Mouse (Mus musculus): ENCODE data around the gene Pard6b.

Pard6b gene

DNA sequence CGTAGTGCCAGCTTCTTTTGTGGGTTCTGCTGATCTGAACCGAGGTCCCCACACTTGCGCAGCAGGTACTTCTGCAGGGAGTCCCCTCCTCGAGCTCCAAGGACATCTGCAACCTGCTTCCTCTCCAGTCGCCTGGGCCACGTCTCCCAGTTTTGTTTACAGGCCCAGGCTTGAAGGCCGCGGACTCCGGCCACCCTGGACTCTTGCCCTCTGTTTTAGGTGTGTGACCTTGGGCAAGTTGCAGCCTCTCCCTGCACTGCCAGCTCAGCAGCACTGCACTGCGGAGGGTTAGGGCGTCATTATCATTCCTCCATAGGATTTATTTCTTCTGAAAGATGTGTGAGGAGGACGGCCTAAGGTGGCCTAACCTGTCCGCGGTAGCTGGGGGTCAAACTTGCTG lies 47.0 kb downstream of the Pard6b start:
- CTCF ChIA-PET, result no interaction called here

DNA sequence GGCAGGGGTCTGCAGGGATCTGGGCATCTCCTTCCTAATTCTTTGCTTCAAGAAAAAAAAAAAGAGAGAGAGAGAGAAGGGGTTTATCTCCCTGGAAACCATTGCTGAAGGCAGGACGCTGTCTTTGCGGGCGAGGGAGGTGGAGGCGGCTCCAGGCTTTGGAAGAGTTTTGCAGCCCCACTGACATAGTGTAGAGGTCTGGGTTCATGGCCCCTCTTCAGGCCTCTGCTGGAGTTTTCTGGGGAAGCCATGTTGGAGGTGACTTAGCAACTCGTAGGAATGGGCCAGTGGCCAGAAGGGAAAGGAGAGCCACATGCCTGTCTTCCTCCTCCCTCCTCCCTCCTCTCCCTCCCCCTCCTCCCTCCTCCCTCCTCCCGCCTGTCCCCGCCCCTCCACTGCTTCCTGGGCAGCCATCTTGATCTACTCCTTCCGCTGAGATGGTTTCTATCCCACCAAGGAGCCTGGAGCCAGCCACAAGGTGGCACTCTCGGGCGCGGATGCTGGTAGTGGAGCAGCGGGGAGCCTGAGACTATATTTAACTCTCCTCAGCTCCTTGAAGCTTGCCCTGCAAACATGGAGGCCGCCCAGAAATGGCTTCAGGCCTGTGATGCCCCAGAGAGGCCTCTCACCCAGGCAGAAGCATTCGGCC lies 47.5 kb downstream of the Pard6b start:
- CTCF ChIA-PET, result no interaction called here

DNA sequence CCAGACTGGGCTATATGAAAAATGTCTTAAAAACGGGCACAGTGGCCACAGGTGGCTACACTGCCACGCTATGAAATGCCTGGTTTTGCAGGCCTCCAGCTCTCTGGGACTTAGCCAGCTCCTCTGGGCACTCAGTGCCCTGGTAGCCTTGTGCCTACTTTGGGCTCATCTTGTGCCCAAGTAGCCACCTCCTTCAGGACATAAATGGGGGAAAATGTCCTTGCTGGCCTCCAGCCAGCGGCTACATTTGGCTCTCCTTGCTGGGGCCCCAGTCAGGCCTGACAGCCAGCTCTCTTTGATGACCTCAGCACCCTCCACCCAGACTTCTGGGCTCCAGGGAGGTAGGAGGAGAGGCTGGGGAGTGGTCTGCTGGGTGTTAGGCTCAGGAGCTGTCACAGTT lies 49.2 kb downstream of the Pard6b start:
- CTCF ChIA-PET, result no interaction called here

DNA sequence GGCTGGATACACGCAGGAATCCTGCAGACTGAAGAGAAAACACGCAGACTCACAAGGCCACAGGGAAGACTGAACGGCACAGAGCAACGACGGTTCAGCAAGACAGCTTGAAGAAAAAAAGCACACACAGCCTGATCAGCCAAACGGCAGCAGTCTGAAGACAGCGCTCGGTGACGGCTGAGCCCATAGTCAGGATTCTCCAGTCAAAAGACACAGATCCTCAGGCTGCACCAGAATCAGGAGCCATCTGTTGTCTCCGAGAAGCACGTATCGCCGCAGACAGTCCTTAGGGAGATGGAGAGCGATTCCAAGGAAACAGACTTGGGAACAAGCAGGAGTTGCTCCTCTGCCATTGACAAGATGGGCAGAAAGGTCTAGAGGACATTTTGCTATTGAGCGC lies 56.4 kb downstream of the Pard6b start:
- CTCF ChIA-PET, result no interaction called here

DNA sequence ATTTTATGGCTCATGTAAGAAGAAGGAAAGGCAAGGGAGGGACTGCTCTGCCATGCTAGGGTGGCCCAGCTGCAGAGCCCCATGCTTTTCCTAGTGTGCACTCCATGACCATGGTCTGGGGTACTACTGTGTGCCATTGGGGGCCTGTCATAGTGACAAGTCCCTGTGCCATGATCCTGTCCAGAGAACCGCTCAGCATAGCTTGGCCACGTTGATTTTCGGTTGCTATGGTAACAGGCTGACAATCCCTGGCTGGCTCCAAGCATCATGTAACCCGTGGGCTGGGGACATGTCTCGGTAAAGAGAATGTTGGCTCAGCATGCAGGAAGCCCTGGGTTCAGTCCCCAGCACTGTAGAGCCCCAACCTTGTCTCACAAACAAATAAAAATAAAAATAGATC lies 63.0 kb downstream of the Pard6b start:
- CTCF ChIA-PET, result no interaction called here

DNA sequence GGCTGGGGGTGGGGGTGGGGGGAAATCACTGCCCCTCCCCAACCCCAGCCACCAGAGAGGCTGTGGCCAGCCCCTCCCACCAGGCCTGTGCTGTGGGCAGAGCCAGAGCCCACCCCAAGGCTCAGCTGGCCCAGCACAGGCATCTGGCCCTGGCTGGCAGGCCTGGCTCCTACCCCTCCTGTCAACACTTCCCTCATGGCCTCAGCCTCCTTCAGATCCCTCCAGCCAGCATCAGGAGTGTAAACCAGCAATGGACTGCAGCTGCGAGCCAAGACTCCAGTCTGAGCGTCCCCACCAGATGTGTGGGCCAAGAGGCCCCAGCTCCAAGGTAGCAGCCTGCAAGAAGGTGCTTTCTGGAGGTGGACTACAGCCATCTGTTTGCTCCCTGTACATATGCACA lies 64.6 kb downstream of the Pard6b start:
- CTCF ChIA-PET, result no interaction called here

DNA sequence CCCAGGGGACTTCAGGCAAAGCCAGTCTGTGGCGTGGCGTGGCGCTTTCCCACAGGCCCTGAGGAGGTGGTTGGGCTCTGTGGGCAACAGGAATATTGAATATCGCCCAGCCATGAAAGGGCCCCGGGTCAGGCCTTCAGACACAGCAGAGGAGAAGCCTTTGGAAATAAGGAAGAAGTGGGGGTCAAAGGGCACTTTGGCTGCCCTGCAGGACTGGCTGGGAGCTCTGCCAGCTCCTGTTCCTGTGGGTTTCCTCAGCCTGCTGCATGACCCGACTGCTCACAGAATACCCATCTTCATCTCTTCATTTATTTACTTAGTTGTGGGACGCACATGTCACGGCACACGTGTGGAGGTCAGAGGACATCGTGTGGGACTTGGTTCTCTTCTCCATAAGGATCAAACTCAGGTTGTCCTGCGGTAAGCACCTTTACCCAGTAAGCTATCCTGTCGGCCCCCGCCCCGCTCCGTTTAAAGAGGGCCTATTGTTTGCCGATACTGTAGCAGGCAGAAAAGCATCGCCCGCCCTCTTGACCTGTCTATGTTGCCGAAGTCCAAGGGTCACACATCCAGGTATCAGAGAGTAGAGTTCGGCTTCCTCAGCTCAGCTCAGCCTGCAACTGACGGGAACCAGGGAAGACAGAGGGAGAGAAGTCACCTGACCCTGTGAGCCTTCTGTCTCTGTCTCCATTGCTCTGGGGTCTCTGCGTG lies 67.1 kb downstream of the Pard6b start:
- CTCF ChIA-PET, result interaction anchor here (0.5 kb wide), 1 partner anchor 7 kb away, joined by 7 read pairs; no protein-coding TSS in a partner anchor

DNA sequence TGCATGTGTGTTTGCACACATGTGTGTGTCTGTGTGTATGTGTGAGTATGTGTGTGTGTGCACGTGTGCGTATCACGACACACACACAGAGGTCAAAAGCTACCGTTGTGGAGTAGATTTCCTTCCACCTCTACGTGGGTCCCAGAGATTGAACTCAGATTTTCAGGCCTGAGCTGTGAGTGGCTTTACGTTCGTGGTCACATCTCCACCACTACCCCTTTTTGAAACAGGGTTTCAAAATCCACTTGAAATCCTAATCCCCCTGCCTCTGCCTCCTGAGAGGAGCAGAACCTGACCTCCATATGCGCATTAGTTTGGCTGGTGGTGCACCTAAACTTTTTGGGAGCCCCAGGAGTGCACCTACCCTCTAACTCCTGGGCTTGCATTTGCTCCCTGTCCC lies 68.4 kb downstream of the Pard6b start:
- CTCF ChIA-PET, result no interaction called here

Measured in spleen, embryonic (tissue).